ENCODE assay signal across 11 mouse cellular contexts in genomic region chr9:78478009-78478605, GRCm38 (mm10). TPM values are rescaled to one million over a fixed set of nuclear protein-coding genes. Genes with fewer than 3 reads are reported as not detected.
A peak's percentile ranks its signal among the peaks of the same experiment; 100 is the strongest.
DNase-seq lines count a peak whose midpoint lies in the region; ATAC-seq and TF ChIP-seq lines count a peak whose summit lies in the region.
"Not testable (repeated sequence)": the region's sequence is repeated elsewhere in the genome, so short reads cannot be mapped to it uniquely, and the experiment has no call there.
"Had no signal": no experiment of that assay in that cellular context is flagged by ENCODE, and none has a peak within 500 bp of the region (broad histone marks: within the 10 kb centered on the region; RNA-seq: fewer than 3 reads in every experiment).

No protein-coding gene starts in this region.

- not testable (repeated sequence) for TF ChIP-seq POLR2A in myocyte (IDR thresholded peaks at IDR 0.05; ENCODE audit: insufficient read length, low read depth)

- not testable (repeated sequence) for H3K27me3 ChIP-seq in G1E (ENCODE audit: insufficient read depth, low read length); embryonic facial prominence, embryonic 14.5 days (replicated peaks; ENCODE audit: control insufficient read depth, insufficient read depth, low read length); heart, embryonic 12.5 days (replicated peaks); limb, embryonic 12.5 days; lung, embryonic 14.5 days (ENCODE audit: insufficient read depth, low read length); myocyte (ENCODE audit: control insufficient read depth, insufficient read depth, insufficient read length)

- not testable (repeated sequence) for TF ChIP-seq CTCF in G1E (IDR thresholded peaks at IDR 0.05; ENCODE audit: low read depth, low read length); lung, embryonic 14.5 days (IDR thresholded peaks at IDR 0.05; ENCODE audit: low read depth)

- peak overlapping the region; percentile 14; the same call in 1 of the 2 replicates for H3K4me3 ChIP-seq in G1E (ENCODE audit: low read depth, low read length)
- peak overlapping the region; percentile 10; the same call in 1 of the 2 replicates for H3K4me3 ChIP-seq in embryonic facial prominence, embryonic 14.5 days (ENCODE audit: low read depth, low read length)
- H3K4me3 ChIP-seq in heart, embryonic 12.5 days; limb, embryonic 12.5 days (replicated peaks): not testable (repeated sequence)
- H3K4me3 ChIP-seq in lung, embryonic 14.5 days (ENCODE audit: low read depth, low read length), result 0 out of 2 replicates have a peak overlapping the region, but pooled peaks have one; percentile 0
- H3K4me3 ChIP-seq in myocyte, result peak overlapping the region; percentile 99

- peak overlapping the region; percentile 15; the same call in 1 of the 2 replicates for H3K27ac ChIP-seq in embryonic facial prominence, embryonic 14.5 days (replicated peaks; ENCODE audit: low read depth, low read length)
- H3K27ac ChIP-seq in heart, embryonic 12.5 days (ENCODE audit: poor library complexity, severe bottlenecking); limb, embryonic 12.5 days; lung, embryonic 14.5 days (ENCODE audit: low read depth): not testable (repeated sequence)

- 63% methylated on average over 1 of the region's 1 CpGs for WGBS in embryonic facial prominence, embryonic 14.5 days
- 53% methylated on average over 1 of the region's 1 CpGs for WGBS in heart, embryonic 12.5 days
- WGBS in limb, embryonic 12.5 days, result 67% methylated on average over 1 of the region's 1 CpGs
- 44% methylated on average over 1 of the region's 1 CpGs for WGBS in lung, embryonic 14.5 days

- H3K9ac ChIP-seq in embryonic facial prominence, embryonic 14.5 days (ENCODE audit: low read depth, low read length); heart, embryonic 12.5 days; limb, embryonic 12.5 days (replicated peaks); lung, embryonic 14.5 days: not testable (repeated sequence)

- peaks cover 27% of the 10 kb centered on the region for H3K4me1 ChIP-seq in G1E (ENCODE audit: insufficient read depth, low read depth, low read length)
- H3K4me1 ChIP-seq in embryonic facial prominence, embryonic 14.5 days (ENCODE audit: control insufficient read depth, insufficient read depth, low read length); lung, embryonic 14.5 days (ENCODE audit: insufficient read depth): not testable (repeated sequence)
- H3K4me1 ChIP-seq in heart, embryonic 12.5 days (replicated peaks), result peaks cover 17% of the 10 kb centered on the region
- peaks cover 14% of the 10 kb centered on the region for H3K4me1 ChIP-seq in limb, embryonic 12.5 days (replicated peaks)

- peak; percentile 29 for DNase-seq in 3T3-L1 (ENCODE audit: low read depth, low spot score)
- not testable (repeated sequence) for DNase-seq in G1E (ENCODE audit: low spot score); embryonic facial prominence, embryonic 14.5 days (ENCODE audit: low spot score); lung, embryonic 14.5 days
- peak; percentile 43 for DNase-seq in induced T-regulatory cell, adult 2 months (ENCODE audit: low read depth)

- H3K79me2 ChIP-seq in myocyte (ENCODE audit: control insufficient read depth, insufficient read depth), result peaks cover 34% of the 10 kb centered on the region

- not testable (repeated sequence) for ATAC-seq in G1E (ENCODE audit: extremely low read depth, insufficient number of reproducible peaks, low FRiP score, poor library complexity, severe bottlenecking); embryonic facial prominence, embryonic 14.5 days (ENCODE audit: low read depth); heart, embryonic 12.5 days (ENCODE audit: insufficient number of reproducible peaks, low FRiP score); limb, embryonic 12.5 days (ENCODE audit: insufficient number of reproducible peaks, insufficient read depth, low FRiP score, low TSS enrichment, low read depth); lung, embryonic 14.5 days (ENCODE audit: insufficient read depth)

- H3K36me3 ChIP-seq in G1E (replicated peaks) (peaks cover 66% of the 10 kb centered on the region), myocyte (ENCODE audit: control insufficient read depth, insufficient read depth) (peaks cover 47% of the 10 kb centered on the region)
- peaks cover 62% of the 10 kb centered on the region for H3K36me3 ChIP-seq in embryonic facial prominence, embryonic 14.5 days (ENCODE audit: control insufficient read depth, insufficient read depth, low read length)
- peaks cover 64% of the 10 kb centered on the region for H3K36me3 ChIP-seq in heart, embryonic 12.5 days
- peaks cover 58% of the 10 kb centered on the region for H3K36me3 ChIP-seq in limb, embryonic 12.5 days
- peaks cover 70% of the 10 kb centered on the region for H3K36me3 ChIP-seq in lung, embryonic 14.5 days (ENCODE audit: insufficient read depth)

- not testable (repeated sequence) for H3ac ChIP-seq in myocyte (ENCODE audit: control insufficient read depth, insufficient read length)

- H3K4me2 ChIP-seq in embryonic facial prominence, embryonic 14.5 days (ENCODE audit: low read depth, low read length), result peak overlapping the region; percentile 4; the same call in 1 of the 2 replicates
- peak overlapping the region; percentile 21; the same call in 1 of the 2 replicates for H3K4me2 ChIP-seq in heart, embryonic 12.5 days
- H3K4me2 ChIP-seq in limb, embryonic 12.5 days, result peak overlapping the region; percentile 28; the same call in 1 of the 2 replicates
- peak overlapping the region; percentile 24; the same call in 1 of the 2 replicates for H3K4me2 ChIP-seq in lung, embryonic 14.5 days
- peak overlapping the region; percentile 28 for H3K4me2 ChIP-seq in myocyte (ENCODE audit: low read depth)

- not testable (repeated sequence) for H3K9me3 ChIP-seq in G1E (replicated peaks); embryonic facial prominence, embryonic 14.5 days (ENCODE audit: control insufficient read depth, low read length); heart, embryonic 12.5 days (replicated peaks); limb, embryonic 12.5 days; lung, embryonic 14.5 days (ENCODE audit: low read depth, low read length)

TF ChIP-seq in myocyte, 11 proteins besides CTCF, POLR2A, EP300 and RAD21:
- TF ChIP-seq POLR2AphosphoS2 (IDR thresholded peaks at IDR 0.05; ENCODE audit: insufficient read length, low read depth), result peak; percentile 74
TF ChIP-seq in myocyte: peak in this region for 1; not testable (repeated sequence) for 10.

RNA-seq across cellular contexts. Expression of gene Eef1a1, which starts 10.8 kb away (rescaled TPM):
- 20,210 and 21,324 TPM in 2 replicates for total RNA-seq in G1E (2014; fragmentation: Nextera tagmentation)
- total RNA-seq in G1E (2017), result 8,565 and 9,264 TPM in 2 replicates
- 1,062 and 1,118 TPM in 2 replicates for polyA plus RNA-seq in G1E (2012)
- polyA plus RNA-seq in embryonic facial prominence, embryonic 14.5 days (2014; fragmentation: Nextera tagmentation; extraction: Ambion mirVana), result 5,674 and 6,022 TPM in 2 replicates
- polyA plus RNA-seq in heart, embryonic 12.5 days (2016; fragmentation: Nextera tagmentation; extraction: Ambion mirVana), result 2,772 and 2,882 TPM in 2 replicates
- polyA plus RNA-seq in limb, embryonic 12.5 days (2016; fragmentation: Nextera tagmentation; extraction: Ambion mirVana), result 4,104 and 4,228 TPM in 2 replicates
- polyA plus RNA-seq in lung, embryonic 14.5 days (2014; fragmentation: Nextera tagmentation; extraction: Ambion mirVana), result 5,431 and 5,487 TPM in 2 replicates
- polyA plus RNA-seq in myocyte (2012; fragmentation: generic; extraction: Trizol), result 8,203 TPM

RNA-seq across cellular contexts. Expression of gene Gm17324, which starts 29.5 kb away (rescaled TPM):
- total RNA-seq in G1E (2014; fragmentation: Nextera tagmentation) (not detected in 2 replicates), G1E (2017) (0.35 TPM in 1 of 2 replicates, not detected in the other)
- polyA plus RNA-seq in G1E (2012) (0.08 TPM in 1 of 2 replicates, not detected in the other), myocyte (2012; fragmentation: generic; extraction: Trizol) (0.13 TPM)
- polyA plus RNA-seq in embryonic facial prominence, embryonic 14.5 days (2014; fragmentation: Nextera tagmentation; extraction: Ambion mirVana), result 0.71 TPM in 1 of 2 replicates, not detected in the other
- polyA plus RNA-seq in heart, embryonic 12.5 days (2016; fragmentation: Nextera tagmentation; extraction: Ambion mirVana), result 0.65 and 0.99 TPM in 2 replicates
- polyA plus RNA-seq in limb, embryonic 12.5 days (2016; fragmentation: Nextera tagmentation; extraction: Ambion mirVana), result 0.79 and 0.88 TPM in 2 replicates
- polyA plus RNA-seq in lung, embryonic 14.5 days (2014; fragmentation: Nextera tagmentation; extraction: Ambion mirVana), result 0.38 and 1.0 TPM in 2 replicates
- total RNA-seq: adrenal gland, adult 2 months; heart, postnatal 36 days had no signal
- polyA plus RNA-seq: Patski had no signal

RNA-seq across cellular contexts. Expression of gene Mto1, which starts 30.1 kb away (rescaled TPM):
- 39.3 and 41.4 TPM in 2 replicates for total RNA-seq in G1E (2014; fragmentation: Nextera tagmentation)
- 35.1 and 35.5 TPM in 2 replicates for total RNA-seq in G1E (2017)
- 13.7 and 18.3 TPM in 2 replicates for polyA plus RNA-seq in G1E (2012)
- 21.4 and 22.1 TPM in 2 replicates for polyA plus RNA-seq in embryonic facial prominence, embryonic 14.5 days (2014; fragmentation: Nextera tagmentation; extraction: Ambion mirVana)
- polyA plus RNA-seq in heart, embryonic 12.5 days (2016; fragmentation: Nextera tagmentation; extraction: Ambion mirVana), result 26.8 and 28.8 TPM in 2 replicates
- polyA plus RNA-seq in limb, embryonic 12.5 days (2016; fragmentation: Nextera tagmentation; extraction: Ambion mirVana), result 20.3 and 23.5 TPM in 2 replicates
- polyA plus RNA-seq in lung, embryonic 14.5 days (2014; fragmentation: Nextera tagmentation; extraction: Ambion mirVana), result 25.0 and 26.8 TPM in 2 replicates
- polyA plus RNA-seq in myocyte (2012; fragmentation: generic; extraction: Trizol), result 10.8 TPM

RNA-seq across cellular contexts. Expression of gene Cgas, which starts 35.1 kb away (rescaled TPM):
- total RNA-seq in G1E (2014; fragmentation: Nextera tagmentation) (not detected in 2 replicates), G1E (2017) (0.12 and 0.16 TPM in 2 replicates)
- polyA plus RNA-seq in G1E (2012) (0.02 TPM in 1 of 2 replicates, not detected in the other), myocyte (2012; fragmentation: generic; extraction: Trizol) (0.56 TPM)
- 2.8 TPM in 2 replicates for polyA plus RNA-seq in embryonic facial prominence, embryonic 14.5 days (2014; fragmentation: Nextera tagmentation; extraction: Ambion mirVana)
- polyA plus RNA-seq in heart, embryonic 12.5 days (2016; fragmentation: Nextera tagmentation; extraction: Ambion mirVana), result 0.68 and 0.82 TPM in 2 replicates
- polyA plus RNA-seq in limb, embryonic 12.5 days (2016; fragmentation: Nextera tagmentation; extraction: Ambion mirVana), result 1.7 TPM in 2 replicates
- 3.1 and 3.4 TPM in 2 replicates for polyA plus RNA-seq in lung, embryonic 14.5 days (2014; fragmentation: Nextera tagmentation; extraction: Ambion mirVana)
